Mouse (Mus musculus) intestine, embryonic 14.5 days (tissue): ENCODE data around the gene 1700017B05Rik. TPM values are rescaled to one million over a fixed set of nuclear protein-coding genes. Genes with fewer than 3 reads are reported as not detected.

ENCODE experiments used
- ATAC-seq: fragments of 200-750 bp; cut with Nextera tagmentation; replicated peaks from 2 replicates; pipeline ENCODE4 v1.8.0; 2017; ENCODE audit warnings: low read depth, moderate number of reproducible peaks, moderate TSS enrichment, moderate library complexity; ENCODE audit not compliant: low FRiP score, low TSS enrichment
- DNase-seq: peaks from one replicate; pipeline ENCODE4 v3.0.0-alpha.2; 2018; ENCODE audit warnings: low spot score
- H3K27ac ChIP-seq: fragments of 300-500 bp; sonication (generic); 2 replicates; pipeline ENCODE4 v1.5.1; 2014; ENCODE audit warnings: low read depth, mild to moderate bottlenecking, control low read depth
- H3K27me3 ChIP-seq: fragments of 300-500 bp; sonication (generic); replicated peaks from 2 replicates; pipeline ENCODE4 v1.6.1; 2014; ENCODE audit warnings: low read length, control low read depth; ENCODE audit not compliant: control insufficient read depth, insufficient read depth
- H3K36me3 ChIP-seq: fragments of 300-500 bp; sonication (generic); 2 replicates; pipeline ENCODE4 v1.6.1; 2014; ENCODE audit warnings: low read length, control low read depth; ENCODE audit not compliant: control insufficient read depth, insufficient read depth
- H3K4me1 ChIP-seq: fragments of 300-500 bp; sonication (generic); replicated peaks from 2 replicates; pipeline ENCODE4 v1.6.1; 2014; ENCODE audit warnings: low read length, control low read depth, mixed read lengths; ENCODE audit not compliant: control insufficient read depth, insufficient read depth
- H3K4me2 ChIP-seq: fragments of 300-500 bp; sonication (generic); 2 replicates; pipeline ENCODE4 v1.6.1; 2014; ENCODE audit warnings: low read length
- H3K4me3 ChIP-seq: fragments of 300-500 bp; sonication (generic); 2 replicates; pipeline ENCODE4 v1.5.1; 2014; ENCODE audit warnings: low read depth, low read length, control low read depth, mixed read lengths
- H3K9ac ChIP-seq: fragments of 300-500 bp; sonication (generic); 2 replicates; pipeline ENCODE4 v1.6.1; 2014; ENCODE audit warnings: mild to moderate bottlenecking, low read length
- H3K9me3 ChIP-seq: fragments of 300-500 bp; sonication (generic); 2 replicates; pipeline ENCODE4 v1.6.1; 2016; ENCODE audit warnings: low read length, control low read depth; ENCODE audit not compliant: control insufficient read depth
- WGBS: fragments of 180-500 bp; shearing (Covaris S2); extraction: QIAGEN DNeasy Blood & Tissue Kit; methylation state at CpG from one replicate; pipeline ENCODE4 v1.1.7; 2014; 5-methylcytosine and 5-hydroxymethylcytosine counted together
- polyA plus RNA-seq: library from polyadenylated mRNA; unstranded; fragments of >200 nt; fragmentation: Nextera tagmentation; extraction: Ambion mirVana; gene quantifications from 2 replicates; pipeline ENCODE4 v1.2.1, GENCODE M21; 2014

The 1700017B05Rik gene
- polyA plus RNA-seq, 1 experiment from 2014 or later: 41.2 TPM

DNA sequence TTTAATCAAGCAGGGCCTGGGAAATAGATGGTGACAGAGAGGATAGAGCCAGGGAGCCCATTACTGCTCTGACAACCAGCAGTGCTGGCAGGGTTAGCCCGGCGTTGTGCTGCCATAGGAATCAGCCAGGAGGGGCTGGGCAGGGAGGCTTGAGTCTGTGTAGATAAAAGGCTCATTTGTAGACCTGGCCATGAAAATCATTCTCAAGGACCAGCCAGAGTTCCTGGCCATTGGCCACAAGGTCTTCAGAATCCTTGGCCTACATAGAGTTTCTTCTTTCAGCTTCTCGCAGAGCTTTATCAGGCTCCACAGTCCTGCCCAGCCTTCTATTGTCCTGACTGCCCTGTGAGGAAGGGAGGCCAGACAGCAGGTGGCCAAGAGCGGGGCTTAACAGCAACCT lies 17.0 kb upstream of the 1700017B05Rik start:
- Histone ChIP-seq H3K4me3 (no peak overlapping the region), H3K4me1 (peaks cover 39% of the 10 kb centered on the region), H3K9ac (no peak overlapping the region), H3K4me2 (no peak overlapping the region), H3K27me3 (no peaks in the 10 kb centered on the region), H3K9me3 (no peaks in the 10 kb centered on the region), H3K36me3 (no peaks in the 10 kb centered on the region), H3K27ac (peak overlapping the region; percentile 25; the same call in 1 of the 2 replicates)
- WGBS: 28% methylated on average over 4 of the region's 4 CpGs
- DNase-seq: no peak
- ATAC-seq: no peak; the same call in 1 of the 2 replicates

DNA sequence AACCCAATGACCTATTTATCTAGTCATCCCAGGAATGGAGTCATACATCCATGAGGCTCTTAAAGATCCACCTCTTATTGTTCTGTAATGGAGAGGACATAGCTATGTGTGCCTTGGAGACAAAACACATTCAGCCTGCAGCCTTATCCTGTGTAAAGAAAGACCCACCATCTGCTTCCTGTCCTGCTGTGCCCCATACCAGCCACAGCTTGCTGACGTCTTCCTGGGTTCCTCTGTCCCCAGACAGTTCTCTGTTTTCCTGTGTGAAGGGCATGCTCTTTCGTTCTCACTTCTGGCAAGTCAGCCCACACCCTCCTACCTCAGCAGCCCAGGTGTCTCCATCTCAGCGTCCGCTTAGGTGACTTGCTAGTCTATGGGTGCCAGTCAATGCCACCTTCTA lies 15.9 kb upstream of the 1700017B05Rik start:
- Histone ChIP-seq H3K9me3 (no peaks in the 10 kb centered on the region), H3K4me1 (peaks cover 50% of the 10 kb centered on the region), H3K4me2 (no peak overlapping the region), H3K4me3 (no peak overlapping the region), H3K27me3 (no peaks in the 10 kb centered on the region), H3K27ac (peak overlapping the region; percentile 20; the same call in 1 of the 2 replicates), H3K9ac (no peak overlapping the region), H3K36me3 (no peaks in the 10 kb centered on the region)
- 29% methylated on average over 4 of the region's 4 CpGs for WGBS
- DNase-seq (no peak), ATAC-seq (no peak)

DNA sequence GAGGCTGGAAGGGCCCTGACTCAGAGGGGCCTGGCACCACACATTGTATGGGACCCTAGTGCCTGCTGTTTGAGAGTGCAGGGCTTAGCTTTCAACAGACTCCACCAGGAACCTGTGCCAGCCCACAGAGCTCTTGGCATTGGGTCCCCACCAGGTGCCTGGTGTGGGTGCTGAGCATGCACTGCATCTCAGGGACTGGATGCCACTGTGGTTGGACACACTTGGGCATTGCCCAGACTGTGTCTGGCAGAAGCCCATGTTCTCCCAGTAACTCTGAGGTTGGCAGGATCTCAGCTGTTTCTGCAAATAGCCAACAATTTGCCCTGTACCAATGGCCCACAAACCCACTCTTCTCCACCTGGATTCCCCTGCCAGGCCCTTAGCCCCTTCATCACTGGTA lies 13.9 kb upstream of the 1700017B05Rik start:
- Histone ChIP-seq H3K27ac (no peak overlapping the region), H3K9me3 (no peaks in the 10 kb centered on the region), H3K4me2 (no peak overlapping the region), H3K27me3 (no peaks in the 10 kb centered on the region), H3K36me3 (no peaks in the 10 kb centered on the region), H3K4me1 (peaks cover 41% of the 10 kb centered on the region), H3K9ac (no peak overlapping the region), H3K4me3 (no peak overlapping the region)
- DNase-seq: no peak
- no peak for ATAC-seq

DNA sequence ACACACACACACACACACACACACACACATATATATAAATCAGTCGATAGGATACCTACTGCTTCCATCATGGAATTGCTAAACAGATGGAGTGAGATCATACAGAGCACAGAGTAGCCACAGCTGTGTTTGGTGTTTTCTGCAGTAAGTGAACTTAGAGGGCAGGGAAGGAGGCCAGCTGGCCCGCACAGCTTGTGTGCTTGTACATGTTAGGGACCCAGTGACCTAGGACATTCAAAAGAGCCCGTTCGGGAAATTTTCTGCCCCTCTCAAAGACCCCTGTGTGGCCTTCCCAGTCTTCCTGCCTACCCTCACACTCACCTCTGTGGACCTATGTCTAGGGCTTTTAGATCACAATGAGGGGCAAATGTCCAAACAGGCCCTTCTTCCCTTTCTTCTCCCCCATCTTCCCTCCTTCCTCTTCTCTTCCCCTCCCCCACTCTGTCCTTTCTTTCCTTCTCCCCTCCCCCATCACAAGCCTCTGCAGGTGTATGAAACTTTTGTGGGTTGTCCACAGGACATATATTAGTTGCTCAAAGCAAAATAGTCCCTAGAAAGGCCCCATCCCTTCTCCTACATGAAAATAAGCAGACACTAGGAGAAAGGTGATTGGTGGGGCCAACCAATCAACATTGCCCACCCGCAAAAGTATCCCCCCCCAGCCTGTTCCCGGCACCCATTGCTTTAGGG lies 11.5 kb upstream of the 1700017B05Rik start:
- no peak overlapping the region for H3K4me3 ChIP-seq
- no peak overlapping the region for H3K9ac ChIP-seq
- DNase-seq (no peak), ATAC-seq (no peak)
- no peaks in the 10 kb centered on the region for H3K36me3 ChIP-seq
- H3K27ac ChIP-seq: peak overlapping the region; percentile 27; the same call in 1 of the 2 replicates
- WGBS: 25% methylated on average over 6 of the region's 6 CpGs
- no peaks in the 10 kb centered on the region for H3K9me3 ChIP-seq
- H3K4me1 ChIP-seq: peaks cover 42% of the 10 kb centered on the region
- H3K4me2 ChIP-seq: no peak overlapping the region
- no peaks in the 10 kb centered on the region for H3K27me3 ChIP-seq

DNA sequence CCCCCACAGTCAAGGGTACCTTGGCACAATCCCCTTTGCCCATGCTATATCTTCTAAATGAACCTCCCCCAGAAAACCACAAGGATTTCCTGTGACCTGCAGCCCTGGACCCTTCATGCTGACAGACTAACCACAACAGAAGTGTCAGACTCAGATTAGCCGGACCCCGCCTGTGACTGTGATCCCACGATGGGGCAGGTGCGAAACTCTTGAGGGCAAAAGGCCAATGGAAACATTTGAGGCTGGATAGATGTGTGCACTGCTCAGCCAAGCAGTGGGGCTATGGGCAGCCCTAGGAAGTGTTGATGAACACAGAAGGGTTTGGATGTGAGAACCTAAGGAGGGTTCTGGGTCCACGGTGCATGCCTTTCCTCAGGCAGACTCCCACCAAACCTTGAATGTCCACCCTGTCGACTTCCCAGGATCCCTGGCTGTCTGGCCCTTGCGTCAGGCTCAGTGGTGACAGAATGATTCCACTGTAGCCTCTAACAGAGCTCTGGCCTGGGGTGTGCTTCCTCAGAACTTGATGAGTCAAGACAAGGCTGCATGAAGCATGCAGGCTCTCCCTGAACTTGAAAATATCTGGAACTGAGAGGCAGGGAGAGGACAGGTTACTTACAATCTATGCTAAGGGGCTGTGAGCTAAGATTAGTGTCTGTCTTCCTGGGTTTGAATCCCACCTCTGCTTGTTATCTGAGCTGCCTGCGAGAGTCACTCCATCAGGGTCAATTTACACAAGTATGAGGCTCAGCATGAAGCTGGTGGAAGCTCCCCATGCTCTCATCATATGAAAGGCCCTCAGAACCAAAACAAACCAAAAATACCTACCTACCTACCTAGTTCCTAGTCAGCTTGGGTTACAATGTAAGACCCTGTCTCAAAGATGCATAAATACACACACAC lies 10.7 kb upstream of the 1700017B05Rik start:
- DNase-seq (no peak), ATAC-seq (no peak)
- 62% methylated on average over 8 of the region's 8 CpGs for WGBS
- Histone ChIP-seq H3K9ac (no peak overlapping the region), H3K27ac (no peak overlapping the region), H3K4me1 (peaks cover 34% of the 10 kb centered on the region), H3K36me3 (no peaks in the 10 kb centered on the region), H3K4me3 (no peak overlapping the region), H3K27me3 (no peaks in the 10 kb centered on the region), H3K9me3 (no peaks in the 10 kb centered on the region), H3K4me2 (no peak overlapping the region)

DNA sequence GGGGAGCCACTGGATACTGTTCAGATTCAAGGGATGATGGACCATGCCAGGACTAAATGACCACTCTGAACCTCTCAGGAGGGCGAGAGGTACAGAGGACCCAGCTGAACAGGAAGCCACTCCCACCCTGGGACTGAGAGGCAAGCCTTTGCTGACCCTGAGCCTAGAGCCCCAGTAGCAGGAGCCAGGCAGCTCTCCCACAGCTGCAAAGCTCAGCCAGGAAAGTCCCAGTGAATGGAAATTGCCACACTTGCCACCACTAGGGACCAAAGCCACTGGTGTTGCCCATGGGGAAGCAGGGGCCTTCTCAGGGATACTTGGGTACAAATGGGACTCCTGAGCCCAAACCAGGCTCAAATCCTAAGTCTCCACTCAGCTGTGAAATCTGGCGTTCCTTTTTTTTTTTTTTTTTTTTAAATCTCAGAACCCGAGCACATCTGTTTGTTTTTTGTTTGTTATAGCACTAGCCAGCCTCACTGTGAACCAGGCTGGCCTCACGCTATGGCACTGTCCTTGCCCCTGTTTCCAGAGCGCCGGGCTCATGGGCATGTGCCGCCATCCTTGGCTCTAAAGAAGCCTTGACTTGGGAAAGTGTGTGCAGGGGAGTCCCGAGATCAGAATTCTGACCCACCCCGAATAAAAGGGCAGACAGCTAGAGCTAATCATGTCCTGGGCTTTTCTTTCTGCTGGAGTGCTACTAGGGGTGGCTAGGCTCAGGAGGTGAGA lies 9.6 kb upstream of the 1700017B05Rik start:
- Histone ChIP-seq H3K4me2 (no peak overlapping the region), H3K4me3 (no peak overlapping the region), H3K27me3 (no peaks in the 10 kb centered on the region), H3K9ac (no peak overlapping the region), H3K36me3 (no peaks in the 10 kb centered on the region), H3K4me1 (peaks cover 28% of the 10 kb centered on the region), H3K27ac (no peak overlapping the region), H3K9me3 (no peaks in the 10 kb centered on the region)
- no peak for DNase-seq
- 59% methylated on average over 9 of the region's 9 CpGs for WGBS
- no peak for ATAC-seq

DNA sequence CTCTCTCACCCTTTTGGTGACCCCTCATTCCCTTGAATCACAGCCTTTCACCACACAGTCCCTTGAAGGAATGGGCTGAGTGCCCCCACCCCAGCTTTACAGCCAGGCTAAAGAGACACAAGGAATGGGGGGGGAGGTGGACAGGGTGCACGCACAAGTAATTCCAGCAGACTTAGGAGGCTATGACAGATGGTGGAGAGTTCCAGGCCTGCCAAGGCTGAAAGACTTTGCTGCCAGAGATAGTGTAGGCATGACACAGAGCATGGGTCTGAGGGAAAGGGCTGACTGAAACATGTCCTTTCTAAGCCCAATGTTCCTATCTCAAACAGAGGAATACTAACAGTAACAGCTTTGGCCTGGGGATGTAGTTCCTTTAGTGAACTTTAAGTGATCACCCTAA lies 8.7 kb upstream of the 1700017B05Rik start:
- Histone ChIP-seq H3K9ac (no peak overlapping the region), H3K4me3 (no peak overlapping the region), H3K4me1 (peaks cover 30% of the 10 kb centered on the region), H3K27ac (no peak overlapping the region), H3K4me2 (no peak overlapping the region), H3K27me3 (no peaks in the 10 kb centered on the region), H3K36me3 (no peaks in the 10 kb centered on the region), H3K9me3 (no peaks in the 10 kb centered on the region)
- DNase-seq: no peak
- WGBS: 56% methylated on average over 1 of the region's 1 CpGs
- ATAC-seq: no peak

DNA sequence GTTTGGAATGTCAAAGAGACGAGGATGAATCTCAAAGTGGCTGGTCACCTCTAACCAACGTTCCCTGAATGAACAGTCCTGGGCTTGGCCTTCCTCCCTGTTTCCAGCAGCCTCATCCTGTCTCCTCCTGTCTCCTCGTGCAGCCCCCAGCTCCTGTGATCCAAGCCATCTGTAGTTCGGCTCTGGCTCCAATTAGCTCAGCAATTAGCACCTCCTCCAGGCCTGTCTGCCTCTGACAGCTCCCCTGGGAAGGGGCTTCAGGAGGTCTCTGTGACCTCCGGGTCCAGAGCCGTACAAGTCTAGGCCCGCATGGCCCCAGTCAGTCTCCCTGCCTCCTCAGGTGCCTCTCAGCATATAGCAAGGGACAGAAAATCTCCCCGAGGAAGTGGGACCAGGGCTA lies 8.0 kb upstream of the 1700017B05Rik start:
- Histone ChIP-seq H3K36me3 (no peaks in the 10 kb centered on the region), H3K27me3 (no peaks in the 10 kb centered on the region), H3K9me3 (no peaks in the 10 kb centered on the region), H3K4me2 (no peak overlapping the region), H3K9ac (no peak overlapping the region), H3K4me1 (peaks cover 36% of the 10 kb centered on the region), H3K27ac (peak overlapping the region; percentile 34; the same call in 1 of the 2 replicates), H3K4me3 (no peak overlapping the region)
- ATAC-seq (no peak), DNase-seq (no peak)
- whole genome bisulfite sequencing: 31% methylated on average over 8 of the region's 8 CpGs
